In the genomic region with DNA sequence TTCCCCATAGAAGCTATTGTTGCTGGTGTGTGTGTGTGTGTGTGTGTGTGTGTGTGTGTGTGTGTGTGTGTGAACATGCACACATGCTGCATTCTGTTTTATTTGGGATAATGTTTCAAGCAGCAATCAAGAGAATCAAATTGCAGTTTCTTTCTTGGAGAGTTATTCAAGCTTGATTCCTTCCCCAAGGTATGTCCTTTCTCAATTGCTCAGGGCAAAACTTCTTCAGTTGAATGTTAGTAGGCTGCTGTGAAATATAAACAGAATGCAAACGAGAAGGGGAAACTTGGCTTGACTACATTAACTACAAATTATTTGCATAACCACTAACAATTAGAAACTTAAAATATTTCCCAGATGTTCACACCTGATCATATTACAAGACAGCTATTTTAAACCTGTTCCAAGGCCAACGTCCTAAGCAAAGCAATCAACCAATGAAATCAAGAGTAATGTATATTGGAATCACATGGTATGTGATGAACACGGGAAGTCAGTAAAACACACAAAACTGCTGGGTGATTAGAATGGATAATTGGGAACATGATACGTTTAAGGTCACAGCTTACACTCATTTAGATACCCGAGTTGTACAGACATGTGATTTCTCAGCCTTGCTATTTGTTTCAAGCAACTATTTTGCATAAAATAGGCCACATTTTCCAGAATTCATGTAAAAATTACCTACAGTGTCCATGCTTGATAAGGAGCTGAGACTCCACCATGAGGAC, we compare ENCODE assay signal across 23 mouse cellular contexts.
A peak's percentile ranks its signal among the peaks of the same experiment; 100 is the strongest.
DNase-seq lines count a peak whose midpoint lies in the region; ATAC-seq and TF ChIP-seq lines count a peak whose summit lies in the region.
"Had no signal": no experiment of that assay in that cellular context is flagged by ENCODE, and none has a peak within 500 bp of the region (broad histone marks: within the 10 kb centered on the region; RNA-seq: fewer than 3 reads in every experiment).

No protein-coding gene starts in this region.

- H3K4me2 ChIP-seq in embryonic facial prominence, embryonic 11.5 days (ENCODE audit: low read depth, low read length), result no peak overlapping the region
- no peak overlapping the region for H3K4me2 ChIP-seq in kidney, postnatal 0 days (ENCODE audit: low read length)
- no peak overlapping the region for H3K4me2 ChIP-seq in embryonic facial prominence, embryonic 14.5 days (ENCODE audit: low read depth, low read length)
- H3K4me2 ChIP-seq: embryonic facial prominence, embryonic 13.5 days; forebrain, embryonic 13.5 days; forebrain, embryonic 15.5 days had no signal

- no peak for TF ChIP-seq CTCF in kidney, postnatal 0 days (IDR thresholded peaks at IDR 0.05; ENCODE audit: low read depth)

- H3K4me3 ChIP-seq in embryonic facial prominence, embryonic 11.5 days (ENCODE audit: low read depth, low read length), result no peak overlapping the region
- no peak overlapping the region for H3K4me3 ChIP-seq in embryonic facial prominence, embryonic 10.5 days
- no peak overlapping the region for H3K4me3 ChIP-seq in kidney, postnatal 0 days (replicated peaks; ENCODE audit: low read depth, low read length)
- H3K4me3 ChIP-seq in embryonic facial prominence, embryonic 14.5 days (ENCODE audit: low read depth, low read length), result no peak overlapping the region
- H3K4me3 ChIP-seq: embryonic facial prominence, embryonic 13.5 days; forebrain, embryonic 13.5 days; forebrain, embryonic 15.5 days had no signal

- H3K27me3 ChIP-seq in embryonic facial prominence, embryonic 11.5 days (ENCODE audit: control insufficient read depth, insufficient read depth, low read length), result no peaks in the 10 kb centered on the region
- no peaks in the 10 kb centered on the region for H3K27me3 ChIP-seq in embryonic facial prominence, embryonic 10.5 days (replicated peaks; ENCODE audit: low read depth, poor library complexity, severe bottlenecking)
- no peaks in the 10 kb centered on the region for H3K27me3 ChIP-seq in kidney, postnatal 0 days (ENCODE audit: insufficient read depth, low read length)
- H3K27me3 ChIP-seq in embryonic facial prominence, embryonic 14.5 days (replicated peaks; ENCODE audit: control insufficient read depth, insufficient read depth, low read length), result no peaks in the 10 kb centered on the region
- H3K27me3 ChIP-seq: forebrain, embryonic 13.5 days; forebrain, embryonic 15.5 days; Patski had no signal

- no peak overlapping the region for H3K9ac ChIP-seq in embryonic facial prominence, embryonic 11.5 days (replicated peaks; ENCODE audit: low read length)
- no peak overlapping the region for H3K9ac ChIP-seq in kidney, postnatal 0 days (ENCODE audit: low read depth, low read length)
- H3K9ac ChIP-seq in embryonic facial prominence, embryonic 14.5 days (ENCODE audit: low read depth, low read length), result no peak overlapping the region
- H3K9ac ChIP-seq: embryonic facial prominence, embryonic 13.5 days; forebrain, embryonic 13.5 days; forebrain, embryonic 15.5 days; forebrain, postnatal 0 days had no signal

- H3K4me1 ChIP-seq in embryonic facial prominence, embryonic 11.5 days (ENCODE audit: control insufficient read depth, insufficient read depth, low read length), result no peaks in the 10 kb centered on the region
- peaks cover 19% of the 10 kb centered on the region for H3K4me1 ChIP-seq in embryonic facial prominence, embryonic 10.5 days
- H3K4me1 ChIP-seq in kidney, postnatal 0 days (replicated peaks; ENCODE audit: insufficient read depth, low read length), result no peaks in the 10 kb centered on the region
- no peaks in the 10 kb centered on the region for H3K4me1 ChIP-seq in embryonic facial prominence, embryonic 14.5 days (ENCODE audit: control insufficient read depth, insufficient read depth, low read length)

- no peak for ATAC-seq in embryonic facial prominence, embryonic 11.5 days (replicated peaks; ENCODE audit: insufficient number of reproducible peaks, low FRiP score, low TSS enrichment, low read depth)
- ATAC-seq in kidney, postnatal 0 days (replicated peaks; ENCODE audit: low FRiP score, low read depth), result no peak
- peak; percentile 30; the same call in 1 of the 2 replicates for ATAC-seq in embryonic facial prominence, embryonic 14.5 days (ENCODE audit: low read depth)
- ATAC-seq: activated CD4-positive, CD25-positive, alpha-beta regulatory T cell, adult 4 months; forebrain, embryonic 13.5 days; forebrain, embryonic 15.5 days; forebrain, postnatal 0 days; Patski had no signal

- WGBS in embryonic facial prominence, embryonic 11.5 days, result 32% methylated on average over 5 of the region's 5 CpGs
- 52% methylated on average over 5 of the region's 5 CpGs for WGBS in embryonic facial prominence, embryonic 10.5 days
- WGBS in kidney, postnatal 0 days, result 39% methylated on average over 5 of the region's 5 CpGs
- WGBS in embryonic facial prominence, embryonic 14.5 days, result 35% methylated on average over 5 of the region's 5 CpGs

- peak; percentile 43 for DNase-seq in embryonic facial prominence, embryonic 11.5 days (ENCODE audit: low spot score)
- DNase-seq in embryonic facial prominence, embryonic 10.5 days (ENCODE audit: low spot score), result no peak
- peak; percentile 52 for DNase-seq in kidney, postnatal 0 days (ENCODE audit: low spot score)
- no peak for DNase-seq in kidney, postnatal 25 days
- peak; percentile 73 for DNase-seq in embryonic facial prominence, embryonic 14.5 days (ENCODE audit: low spot score)
- no peak for DNase-seq in frontal cortex, postnatal 14 days (ENCODE audit: low spot score in 2 of 2)
- no peak for DNase-seq in cerebellum, postnatal 10 days
- DNase-seq: adrenal gland, adult 8-10 months; adrenal gland, postnatal 14 days; adrenal gland, postnatal 36 days; cerebellum, adult 11-12 months; cerebellum, adult 2 months; cerebellum, adult 9-10 months; cerebellum, postnatal 14 days; cerebellum, postnatal 36 days; embryo, embryonic 11 days; forebrain, postnatal 0 days had no signal

- H3K9me3 ChIP-seq in embryonic facial prominence, embryonic 11.5 days (replicated peaks; ENCODE audit: control insufficient read depth, low read length), result no peaks in the 10 kb centered on the region
- no peaks in the 10 kb centered on the region for H3K9me3 ChIP-seq in embryonic facial prominence, embryonic 10.5 days
- H3K9me3 ChIP-seq in kidney, postnatal 0 days (replicated peaks; ENCODE audit: low read length), result no peaks in the 10 kb centered on the region
- no peaks in the 10 kb centered on the region for H3K9me3 ChIP-seq in embryonic facial prominence, embryonic 14.5 days (ENCODE audit: control insufficient read depth, low read length)
- H3K9me3 ChIP-seq: embryonic facial prominence, embryonic 13.5 days; forebrain, embryonic 13.5 days; forebrain, embryonic 15.5 days had no signal

- no peaks in the 10 kb centered on the region for H3K36me3 ChIP-seq in embryonic facial prominence, embryonic 11.5 days (replicated peaks; ENCODE audit: control insufficient read depth, insufficient read depth, low read depth, low read length)
- H3K36me3 ChIP-seq in embryonic facial prominence, embryonic 10.5 days (replicated peaks), result no peaks in the 10 kb centered on the region
- H3K36me3 ChIP-seq in kidney, postnatal 0 days (ENCODE audit: insufficient read depth, low read length), result no peaks in the 10 kb centered on the region
- H3K36me3 ChIP-seq in embryonic facial prominence, embryonic 14.5 days (ENCODE audit: control insufficient read depth, insufficient read depth, low read length), result no peaks in the 10 kb centered on the region
- H3K36me3 ChIP-seq: embryonic facial prominence, embryonic 13.5 days; forebrain, embryonic 15.5 days; G1E had no signal

- H3K27ac ChIP-seq in embryonic facial prominence, embryonic 11.5 days (replicated peaks; ENCODE audit: low read depth, low read length), result no peak overlapping the region
- no peak overlapping the region for H3K27ac ChIP-seq in embryonic facial prominence, embryonic 10.5 days (replicated peaks)
- no peak overlapping the region for H3K27ac ChIP-seq in kidney, postnatal 0 days
- no peak overlapping the region for H3K27ac ChIP-seq in embryonic facial prominence, embryonic 14.5 days (replicated peaks; ENCODE audit: low read depth, low read length)
- H3K27ac ChIP-seq: embryonic facial prominence, embryonic 13.5 days; forebrain, embryonic 13.5 days; forebrain, embryonic 15.5 days had no signal

Comparison
In these comparisons a context has a peak if more than half of its experiments do, and no peak if none do; other contexts are left out.
1. DNase-seq: peak in embryonic facial prominence, embryonic 11.5 days (single experiment), kidney, postnatal 0 days (single experiment) and embryonic facial prominence, embryonic 14.5 days (single experiment); none in embryonic facial prominence, embryonic 10.5 days (single experiment), kidney, postnatal 25 days (0 of 2), frontal cortex, postnatal 14 days (0 of 2) and cerebellum, postnatal 10 days (0 of 2).